Mouse (Mus musculus) midbrain, postnatal 0 days (tissue): ENCODE results near the gene Adgrg1. TPM values are rescaled to one million over a fixed set of nuclear protein-coding genes. Genes with fewer than 3 reads are reported as not detected.
A peak's percentile ranks its signal among the peaks of the same experiment; 100 is the strongest.

Source experiments
- ATAC-seq: fragments of 200-750 bp; cut with Nextera tagmentation; 2 replicates; pipeline ENCODE4 v1.8.0; 2017; ENCODE audit warnings: moderate number of reproducible peaks, mild to moderate bottlenecking, moderate TSS enrichment, moderate library complexity; ENCODE audit not compliant: low FRiP score
- DNase-seq: peaks from one replicate; pipeline ENCODE4 v3.0.0-alpha.2; 2015; ENCODE audit warnings: low spot score
- H3K27ac ChIP-seq: fragments of 300-500 bp; sonication (generic); 2 replicates; pipeline ENCODE4 v1.5.1; 2014; ENCODE audit warnings: low read depth, mild to moderate bottlenecking, low read length, mixed read lengths
- H3K27me3 ChIP-seq: fragments of 300-500 bp; sonication (generic); 2 replicates; pipeline ENCODE4 v1.6.1; 2014; ENCODE audit warnings: low read length, control low read depth, mixed read lengths; ENCODE audit not compliant: insufficient read depth
- H3K36me3 ChIP-seq: fragments of 300-500 bp; sonication (generic); 2 replicates; pipeline ENCODE4 v1.6.1; 2014; ENCODE audit warnings: low read length, control low read depth, mixed read lengths; ENCODE audit not compliant: insufficient read depth
- H3K4me1 ChIP-seq: fragments of 300-500 bp; sonication (generic); 2 replicates; pipeline ENCODE4 v1.6.1; 2014; ENCODE audit warnings: mild to moderate bottlenecking, control low read depth, antibody characterized with exemption, low read length, mixed read lengths; ENCODE audit not compliant: insufficient read depth
- H3K4me2 ChIP-seq: fragments of 300-500 bp; sonication (generic); 2 replicates; pipeline ENCODE4 v1.6.1; 2014; ENCODE audit warnings: low read depth, mild to moderate bottlenecking, low read length, mixed read lengths; ENCODE audit not compliant: poor library complexity, severe bottlenecking
- H3K4me3 ChIP-seq: fragments of 300-500 bp; sonication (generic); 2 replicates; pipeline ENCODE4 v1.5.1; 2014; ENCODE audit warnings: low read depth, mild to moderate bottlenecking, low read length, moderate library complexity
- H3K9ac ChIP-seq: fragments of 300-500 bp; sonication (generic); replicated peaks from 2 replicates; pipeline ENCODE4 v1.6.1; 2014; ENCODE audit warnings: mild to moderate bottlenecking, low read length, moderate library complexity, mixed read lengths; ENCODE audit not compliant: poor library complexity, severe bottlenecking
- H3K9me3 ChIP-seq: fragments of 300-500 bp; sonication (generic); 2 replicates; pipeline ENCODE4 v1.6.1; 2016; ENCODE audit warnings: low read length, control low read depth
- CTCF ChIP-seq: IDR thresholded peaks from 2 replicates; pipeline ENCODE4 v1.5.1; 2016; ENCODE audit warnings: antibody characterized with exemption, mild to moderate bottlenecking
- WGBS: fragments of 180-500 bp; shearing (Covaris S2); extraction: QIAGEN DNeasy Blood & Tissue Kit; methylation state at CpG from one replicate; pipeline ENCODE4 v1.1.7; 2014; 5-methylcytosine and 5-hydroxymethylcytosine counted together
- polyA plus RNA-seq: library from polyadenylated mRNA; unstranded; fragments of >200 nt; fragmentation: Nextera tagmentation; extraction: Ambion mirVana; gene quantifications from 2 replicates; pipeline ENCODE4 v1.2.1, GENCODE M21; 2015
- total RNA-seq: library from RNA; depleted of rRNA; stranded (reverse); fragments of >200 nt; gene quantifications from 2 replicates; pipeline ENCODE4 v1.2.3, GENCODE M21; 2014

Gene Adgrg1
- total and polyA plus RNA-seq, 2 experiments from 2014 or later: 114 to 247 TPM

DNA sequence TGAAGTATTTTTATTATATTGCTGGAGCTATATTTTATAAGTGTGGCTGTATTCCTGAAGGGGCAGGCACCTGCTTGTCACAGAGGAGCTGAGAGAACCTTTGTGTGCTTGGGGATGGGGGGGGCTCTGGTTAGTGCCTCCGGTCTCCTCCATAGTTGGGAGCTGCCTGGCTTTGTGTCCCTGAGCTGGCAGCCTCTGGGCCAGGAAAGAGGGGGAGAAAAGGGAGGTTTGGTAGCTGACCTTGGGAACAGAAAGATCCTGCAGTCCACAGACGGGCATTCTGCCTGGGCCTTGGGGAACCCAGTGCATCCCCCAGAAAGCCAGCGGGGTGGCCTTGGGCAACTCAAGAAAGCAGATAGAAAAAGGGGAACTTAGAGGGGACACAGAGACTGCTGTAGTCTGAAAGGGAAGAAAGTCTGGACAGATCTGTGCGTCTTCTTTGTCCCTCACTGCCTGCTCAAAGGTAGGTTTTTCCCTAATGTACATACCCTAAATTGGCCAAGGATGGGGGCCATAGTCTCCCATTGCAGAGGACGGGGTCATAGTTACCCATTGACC is 20.9 kb downstream of the Adgrg1 start:
- Histone ChIP-seq H3K9ac (peak overlapping the region; percentile 78), H3K27ac (peak overlapping the region; percentile 94), H3K4me3 (peak overlapping the region; percentile 37), H3K4me1 (peaks cover 43% of the 10 kb centered on the region), H3K9me3 (no peaks in the 10 kb centered on the region), H3K27me3 (no peaks in the 10 kb centered on the region), H3K36me3 (no peaks in the 10 kb centered on the region), H3K4me2 (peak overlapping the region; percentile 72)
- DNase-seq (peak; percentile 67), ATAC-seq (no peak)
- 20% methylated on average over 5 of the region's 5 CpGs for WGBS
- TF ChIP-seq CTCF: no peak

DNA sequence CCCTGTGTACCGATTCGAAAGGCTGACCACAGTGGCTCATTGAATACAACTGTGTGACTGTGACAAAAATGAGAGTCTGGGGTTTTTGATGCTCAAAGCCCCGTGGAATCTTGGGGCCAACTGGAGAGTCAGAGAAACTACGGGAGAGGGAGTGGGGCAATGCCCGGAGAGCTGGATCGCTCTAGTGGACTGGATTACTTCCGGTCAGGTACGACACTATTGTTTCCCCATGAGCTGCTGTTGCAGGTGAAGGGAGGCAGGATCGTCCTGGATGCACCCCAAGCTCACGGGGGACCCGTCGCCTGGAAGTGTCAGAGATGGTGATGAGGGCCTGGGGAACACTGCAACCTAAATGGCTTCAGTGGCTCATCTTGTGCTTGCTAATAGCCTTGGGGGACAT is 21.5 kb downstream of the Adgrg1 start:
- Histone ChIP-seq H3K4me1 (peaks cover 41% of the 10 kb centered on the region), H3K4me2 (peak overlapping the region; percentile 72), H3K36me3 (no peaks in the 10 kb centered on the region), H3K9me3 (no peaks in the 10 kb centered on the region), H3K27me3 (no peaks in the 10 kb centered on the region), H3K27ac (peak overlapping the region; percentile 94), H3K9ac (peak overlapping the region; percentile 78), H3K4me3 (peak overlapping the region; percentile 37)
- TF ChIP-seq CTCF: no peak
- WGBS: 12% methylated on average over 12 of the region's 12 CpGs
- ATAC-seq: no peak
- no peak for DNase-seq

DNA sequence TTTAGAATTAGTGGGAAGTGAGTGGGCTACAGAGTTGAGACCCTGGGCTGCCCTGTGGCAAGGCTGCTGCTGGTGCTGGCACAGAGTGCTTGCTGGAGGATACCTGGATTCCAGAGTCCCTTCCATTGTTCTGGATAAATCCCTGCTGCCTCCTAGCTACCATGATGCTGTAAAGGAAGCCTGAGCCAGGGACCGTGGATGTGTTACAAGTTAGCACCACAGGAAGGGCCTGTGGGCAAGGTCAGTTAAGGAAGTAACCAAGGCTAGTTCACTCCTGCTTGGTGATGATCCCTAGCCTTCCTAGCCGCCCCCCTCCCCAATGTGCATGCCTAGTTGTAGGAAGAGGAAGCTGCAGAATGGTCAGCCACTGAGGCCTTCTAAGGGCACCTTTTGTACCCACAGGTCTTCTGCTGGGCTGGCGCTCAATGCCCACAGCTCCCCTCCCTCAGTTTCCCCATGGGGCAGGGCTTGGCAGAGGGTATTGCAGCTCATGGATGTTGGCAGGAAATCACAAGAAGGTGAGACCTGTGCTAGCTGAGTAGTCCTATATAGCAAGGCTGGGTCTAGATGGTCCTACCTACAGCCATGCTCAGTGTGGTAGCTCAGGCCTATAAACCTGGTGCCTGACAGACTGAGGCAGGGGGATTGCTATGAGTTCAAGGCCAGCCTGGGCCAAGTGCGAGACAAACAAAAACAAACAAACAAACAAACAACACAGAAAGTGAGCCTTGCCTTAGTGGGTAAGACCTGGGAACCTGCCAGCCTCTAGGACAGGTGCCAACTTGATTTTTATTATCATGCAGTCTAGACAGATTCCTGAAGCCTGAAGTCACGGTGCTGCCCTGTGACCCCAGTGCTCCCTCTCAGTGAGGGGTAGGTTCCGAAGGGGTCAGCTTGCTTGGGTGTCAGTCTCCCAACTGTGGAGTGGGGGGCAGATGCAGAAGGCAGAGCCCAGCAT is 22.6 kb downstream of the Adgrg1 start:
- no peaks in the 10 kb centered on the region for H3K9me3 ChIP-seq
- TF ChIP-seq CTCF: peak; percentile 59
- H3K36me3 ChIP-seq: no peaks in the 10 kb centered on the region
- H3K4me3 ChIP-seq: peak overlapping the region; percentile 37
- peak overlapping the region; percentile 78 for H3K9ac ChIP-seq
- peak overlapping the region; percentile 72 for H3K4me2 ChIP-seq
- peak overlapping the region; percentile 94 for H3K27ac ChIP-seq
- H3K4me1 ChIP-seq: peaks cover 41% of the 10 kb centered on the region
- H3K27me3 ChIP-seq: no peaks in the 10 kb centered on the region
- ATAC-seq (no peak), DNase-seq (peak; percentile 79)
- WGBS: 37% methylated on average over 5 of the region's 6 CpGs

DNA sequence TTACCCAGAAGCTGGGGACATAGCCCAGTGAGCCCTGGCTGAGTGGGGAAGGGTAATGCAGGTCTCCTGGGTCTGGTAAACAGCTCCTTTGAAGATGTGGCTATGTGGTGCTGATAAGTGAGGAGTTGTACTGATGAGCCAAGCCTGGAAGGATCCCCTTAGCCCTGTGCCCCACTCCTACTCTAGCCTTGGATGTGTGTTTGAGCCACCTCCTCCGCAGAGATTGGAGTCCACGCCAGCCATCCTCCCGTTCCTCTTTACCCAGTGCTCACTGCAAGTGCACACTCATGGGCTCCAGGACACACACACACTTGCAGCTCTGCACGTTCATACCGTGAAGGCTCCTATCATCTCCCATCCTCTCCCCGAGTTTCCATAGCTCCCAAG is 23.3 kb downstream of the Adgrg1 start:
- Histone ChIP-seq H3K9ac (peak overlapping the region; percentile 78), H3K27me3 (no peaks in the 10 kb centered on the region), H3K4me1 (peaks cover 38% of the 10 kb centered on the region), H3K4me3 (peak overlapping the region; percentile 37), H3K9me3 (no peaks in the 10 kb centered on the region), H3K27ac (peak overlapping the region; percentile 94), H3K4me2 (peak overlapping the region; percentile 72), H3K36me3 (no peaks in the 10 kb centered on the region)
- 17% methylated on average over 6 of the region's 6 CpGs for WGBS
- TF ChIP-seq CTCF: no peak
- ATAC-seq (no peak), DNase-seq (no peak)

DNA sequence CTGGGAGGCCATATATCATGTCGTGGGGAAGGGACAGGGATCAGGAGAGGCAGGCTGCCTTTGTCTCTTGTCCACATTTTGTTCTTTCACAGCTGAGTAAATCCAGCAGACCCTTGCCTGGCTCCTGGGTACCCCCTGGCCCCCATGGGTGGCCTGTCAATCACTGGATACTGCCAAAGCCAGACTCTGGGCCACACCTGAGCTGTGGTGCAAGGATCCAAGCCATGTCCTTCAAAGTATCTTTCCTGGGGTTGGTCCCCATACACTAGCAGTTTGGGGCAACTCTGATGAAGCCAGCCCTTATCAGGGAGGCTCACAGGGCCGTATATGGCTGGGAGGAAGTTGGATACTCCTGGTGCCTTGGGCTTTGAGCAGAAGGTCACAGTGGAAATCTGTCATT is 23.9 kb downstream of the Adgrg1 start:
- Histone ChIP-seq H3K4me3 (peak overlapping the region; percentile 37), H3K27me3 (no peaks in the 10 kb centered on the region), H3K27ac (peak overlapping the region; percentile 94), H3K9ac (peak overlapping the region; percentile 78), H3K4me1 (peaks cover 34% of the 10 kb centered on the region), H3K4me2 (peak overlapping the region; percentile 72), H3K9me3 (no peaks in the 10 kb centered on the region), H3K36me3 (peaks cover 5% of the 10 kb centered on the region; the same call in 1 of the 2 replicates)
- WGBS: 31% methylated on average over 2 of the region's 2 CpGs
- no peak for TF ChIP-seq CTCF
- DNase-seq (no peak), ATAC-seq (no peak)

DNA sequence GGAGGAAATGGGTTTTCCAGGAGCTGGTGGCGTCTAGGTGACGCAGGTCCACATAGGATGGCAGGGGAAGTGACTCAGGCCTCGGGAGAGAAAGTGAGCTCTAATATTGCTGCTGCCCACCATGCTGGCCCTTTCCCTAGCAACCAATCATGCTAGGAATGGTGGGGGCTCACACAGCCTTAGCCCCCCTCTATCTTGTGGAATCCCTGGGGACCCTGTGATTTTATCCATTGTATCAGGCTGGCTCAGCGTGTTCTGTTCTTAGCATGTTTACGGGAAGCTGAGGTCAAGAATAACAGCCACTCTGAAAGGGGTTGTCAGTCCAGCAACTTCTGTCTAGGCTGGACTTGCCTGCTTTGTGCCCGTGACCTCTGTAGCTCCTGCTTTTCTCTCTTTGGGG is 24.5 kb downstream of the Adgrg1 start:
- H3K4me1 ChIP-seq: peaks cover 29% of the 10 kb centered on the region
- no peaks in the 10 kb centered on the region for H3K27me3 ChIP-seq
- peaks cover 11% of the 10 kb centered on the region; the same call in 1 of the 2 replicates for H3K36me3 ChIP-seq
- WGBS: 23% methylated on average over 6 of the region's 6 CpGs
- no peak for TF ChIP-seq CTCF
- peak overlapping the region; percentile 37 for H3K4me3 ChIP-seq
- H3K27ac ChIP-seq: peak overlapping the region; percentile 94
- peak overlapping the region; percentile 72 for H3K4me2 ChIP-seq
- no peak overlapping the region; the same call in 1 of the 2 replicates for H3K9ac ChIP-seq
- DNase-seq: no peak
- ATAC-seq: no peak
- H3K9me3 ChIP-seq: no peaks in the 10 kb centered on the region
